Mouse (Mus musculus): ENCODE measurements around the gene Topors. TPM values are rescaled to one million over a fixed set of nuclear protein-coding genes. Genes with fewer than 3 reads are reported as not detected.

Gene Topors
- polyA plus RNA-seq, 1 experiment from 2014 or later: 46.9 TPM

GRCm38 (mm10) chr4:40221004-40221760 is 48.5 kb downstream of the Topors start:
- no peak overlapping the region for H3K4me3 ChIP-seq
- peaks cover 19% of the 10 kb centered on the region for H3K4me1 ChIP-seq
- H3K27ac ChIP-seq (replicated peaks): no peak overlapping the region
- 45% methylated on average over 14 of the region's 14 CpGs for WGBS
- peaks cover 8% of the 10 kb centered on the region; the same call in 1 of the 2 replicates for H3K27me3 ChIP-seq (ENCODE audit: low read depth, poor library complexity, severe bottlenecking)
- H3K9me3 ChIP-seq (replicated peaks): no peaks in the 10 kb centered on the region
- no peak for DNase-seq (ENCODE audit: low spot score)
- H3K36me3 ChIP-seq: no peaks in the 10 kb centered on the region

- peaks cover 8% of the 10 kb centered on the region; the same call in 1 of the 2 replicates for H3K27me3 ChIP-seq (ENCODE audit: low read depth, poor library complexity, severe bottlenecking)
- peaks cover 19% of the 10 kb centered on the region for H3K4me1 ChIP-seq
- no peak overlapping the region for H3K27ac ChIP-seq (replicated peaks)
- no peaks in the 10 kb centered on the region for H3K9me3 ChIP-seq (replicated peaks)
- no peak overlapping the region for H3K4me3 ChIP-seq
- DNase-seq (ENCODE audit: low spot score): no peak
- 22% methylated on average over 12 of the region's 12 CpGs for WGBS
- no peaks in the 10 kb centered on the region for H3K36me3 ChIP-seq
These were observed 49.2 kb downstream of the Topors start for GRCm38 (mm10) chr4:40220437-40220836.

- H3K36me3 ChIP-seq: no peaks in the 10 kb centered on the region
- peaks cover 19% of the 10 kb centered on the region for H3K4me1 ChIP-seq
- no peak overlapping the region for H3K27ac ChIP-seq (replicated peaks)
- peaks cover 8% of the 10 kb centered on the region; the same call in 1 of the 2 replicates for H3K27me3 ChIP-seq (ENCODE audit: low read depth, poor library complexity, severe bottlenecking)
- WGBS: 79% methylated on average over 7 of the region's 7 CpGs
- peak; percentile 31 for DNase-seq (ENCODE audit: low spot score)
- no peaks in the 10 kb centered on the region for H3K9me3 ChIP-seq (replicated peaks)
- no peak overlapping the region for H3K4me3 ChIP-seq
These were observed 51.3 kb downstream of the Topors start for GRCm38 (mm10) chr4:40218382-40218781.

- H3K9me3 ChIP-seq (replicated peaks): no peaks in the 10 kb centered on the region
- peaks cover 19% of the 10 kb centered on the region for H3K4me1 ChIP-seq
- no peak for DNase-seq (ENCODE audit: low spot score)
- H3K4me3 ChIP-seq: no peak overlapping the region
- H3K27ac ChIP-seq (replicated peaks): no peak overlapping the region
- no peaks in the 10 kb centered on the region for H3K36me3 ChIP-seq
- H3K27me3 ChIP-seq (ENCODE audit: low read depth, poor library complexity, severe bottlenecking): peaks cover 8% of the 10 kb centered on the region; the same call in 1 of the 2 replicates
- 67% methylated on average over 3 of the region's 3 CpGs for WGBS
These were observed 51.7 kb downstream of the Topors start for GRCm38 (mm10) chr4:40217910-40218309.

- 95% methylated on average over 5 of the region's 6 CpGs for WGBS
- Histone ChIP-seq H3K4me1 (no peaks in the 10 kb centered on the region), H3K9me3 (replicated peaks) (no peaks in the 10 kb centered on the region), H3K36me3 (no peaks in the 10 kb centered on the region), H3K27me3 (ENCODE audit: low read depth, poor library complexity, severe bottlenecking) (no peaks in the 10 kb centered on the region), H3K27ac (replicated peaks) (no peak overlapping the region), H3K4me3 (no peak overlapping the region)
- DNase-seq (ENCODE audit: low spot score): no peak
These were observed 57.5 kb downstream of the Topors start for GRCm38 (mm10) chr4:40212177-40212576.

Other genes starting within 250 kb of the Topors start
- gene Aco1, start 126.8 kb downstream of the Topors start, polyA plus RNA-seq (2016; fragmentation: Nextera tagmentation; extraction: Ambion mirVana): 58.0 and 59.7 TPM in 2 replicates
- gene Ddx58, start 30.0 kb downstream of the Topors start, polyA plus RNA-seq (2016; fragmentation: Nextera tagmentation; extraction: Ambion mirVana): 2.6 and 3.4 TPM in 2 replicates
- 24.4 and 28.6 TPM in 2 replicates for gene Smim27, start 271 bp downstream of the Topors start, polyA plus RNA-seq (2016; fragmentation: Nextera tagmentation; extraction: Ambion mirVana)
- 300 and 311 TPM in 2 replicates for gene Ndufb6, start 9.6 kb upstream of the Topors start, polyA plus RNA-seq (2016; fragmentation: Nextera tagmentation; extraction: Ambion mirVana)
- 0.20 and 0.21 TPM in 2 replicates for gene Tmem215, start 202.3 kb upstream of the Topors start, polyA plus RNA-seq (2016; fragmentation: Nextera tagmentation; extraction: Ambion mirVana)